Mouse (Mus musculus) effector memory CD4-positive, alpha-beta T cell, adult 5 months (primary cell): Measurements from ENCODE around the gene Pnpla3. TPM values are rescaled to one million over a fixed set of nuclear protein-coding genes. Genes with fewer than 3 reads are reported as not detected.

Experiments used
- polyA plus RNA-seq: library from polyadenylated mRNA; unstranded; fragments of 100-300 nt; shearing (Covaris generic); gene quantifications from one replicate; pipeline ENCODE4 v1.2.1, GENCODE M21; 2017

The Pnpla3 gene
- polyA plus RNA-seq: 2.6 TPM

GRCm38 (mm10) chr15:84167600-84167999 is at the start of gene Pnpla3:
TSS of gene Pnpla3 (plus strand) at chr15:84167837.

GRCm38 (mm10) chr15:84123075-84123474 is 44.6 kb upstream of the Pnpla3 start, which contains the start of gene Pnpla5:
TSS of gene Pnpla5 (minus strand) at chr15:84123175.

GRCm38 (mm10) chr15:84192058-84192791 is 24.6 kb downstream of the Pnpla3 start, which contains the start of gene Samm50:
TSS of gene Samm50 (plus strand) at chr15:84192241.

GRCm38 (mm10) chr15:84231721-84232561 is 64.3 kb downstream of the Pnpla3 start, which contains the start of gene Parvb:
TSS of gene Parvb (plus strand) at chr15:84232043.

Other genes starting within 250 kb of the Pnpla3 start
- gene Efcab6, start 102.5 kb upstream of the Pnpla3 start, polyA plus RNA-seq: not detected
- gene Sult4a1, start 62.1 kb upstream of the Pnpla3 start, polyA plus RNA-seq: 1.00 TPM
- not detected for gene Pnpla5, start 44.7 kb upstream of the Pnpla3 start, polyA plus RNA-seq
- gene Samm50, start 24.4 kb downstream of the Pnpla3 start, polyA plus RNA-seq: 90.2 TPM
- gene Parvb, start 64.2 kb downstream of the Pnpla3 start, polyA plus RNA-seq: not detected
- 68.0 TPM for gene Parvg, start 156.2 kb downstream of the Pnpla3 start, polyA plus RNA-seq